Mouse (Mus musculus) small intestine, adult 2 months (tissue): ENCODE results near the gene Crtc2. TPM values are rescaled to one million over a fixed set of nuclear protein-coding genes. Genes with fewer than 3 reads are reported as not detected.

Source experiments
- H3K27ac ChIP-seq: fragments of 200-500 bp; 2 replicates; pipeline ENCODE4 v1.5.1; 2012; ENCODE audit warnings: low read depth, low read length, control low read depth, inconsistent platforms; ENCODE audit not compliant: insufficient read depth
- H3K27me3 ChIP-seq: fragments of 200-500 bp; 2 replicates; pipeline ENCODE4 v1.6.1; 2012; ENCODE audit warnings: mild to moderate bottlenecking, moderate library complexity, low read length, inconsistent platforms; ENCODE audit not compliant: control insufficient read depth, insufficient read depth
- H3K36me3 ChIP-seq: fragments of 200-500 bp; 2 replicates; pipeline ENCODE4 v1.6.1; 2012; ENCODE audit warnings: mild to moderate bottlenecking, low read length, control low read depth, inconsistent platforms; ENCODE audit not compliant: control insufficient read depth, insufficient read depth
- H3K4me1 ChIP-seq: fragments of 200-500 bp; 2 replicates; pipeline ENCODE4 v1.6.1; 2012; ENCODE audit warnings: low read length, inconsistent platforms, mixed read lengths; ENCODE audit not compliant: control insufficient read depth, insufficient read depth, insufficient read length
- H3K4me3 ChIP-seq: fragments of 200-500 bp; 2 replicates; pipeline ENCODE4 v1.5.1; 2012; ENCODE audit warnings: low read depth, mild to moderate bottlenecking, control low read depth, inconsistent platforms, low read length, moderate library complexity
- CTCF ChIP-seq: fragments of 200-500 bp; IDR thresholded peaks from 2 replicates; pipeline ENCODE4 v1.5.1; 2012; ENCODE audit warnings: low read depth, mild to moderate bottlenecking, control low read depth, inconsistent platforms, low read length, moderate library complexity, mixed read lengths; ENCODE audit not compliant: insufficient replicate concordance, insufficient read length; ENCODE audit errors: extremely low read depth
- POLR2A ChIP-seq: fragments of 200-500 bp; IDR thresholded peaks from 2 replicates; pipeline ENCODE4 v1.6.1; 2012; ENCODE audit warnings: low read depth, mild to moderate bottlenecking, control low read depth, inconsistent platforms, low read length, moderate library complexity
- WGBS: fragments of 180-500 bp; shearing (Covaris S2); methylation state at CpG from one replicate; pipeline ENCODE4 v1.1.7; 2018; 5-methylcytosine and 5-hydroxymethylcytosine counted together
- polyA plus RNA-seq: library from polyadenylated mRNA; depleted of rRNA; stranded (reverse); fragments of >200 nt; gene quantifications from 2 replicates; pipeline ENCODE4 v1.2.3, GENCODE M21; 2012; rRNA removed

The Crtc2 gene
- polyA plus RNA-seq, 1 experiment = 57.0 TPM

GRCm38 (mm10) chr3:90293352-90294063 lies 39.5 kb downstream of the Crtc2 start:
- Histone ChIP-seq H3K27me3 (no peaks in the 10 kb centered on the region), H3K27ac (peak overlapping the region; percentile 53), H3K4me3 (peak overlapping the region; percentile 76), H3K4me1 (peaks cover 3% of the 10 kb centered on the region), H3K36me3 (peaks cover 1% of the 10 kb centered on the region; the same call in 1 of the 2 replicates)
- TF ChIP-seq CTCF (no peak), POLR2A (no peak)
- WGBS = under 1% methylated on average over 28 of the region's 68 CpGs

DNA sequence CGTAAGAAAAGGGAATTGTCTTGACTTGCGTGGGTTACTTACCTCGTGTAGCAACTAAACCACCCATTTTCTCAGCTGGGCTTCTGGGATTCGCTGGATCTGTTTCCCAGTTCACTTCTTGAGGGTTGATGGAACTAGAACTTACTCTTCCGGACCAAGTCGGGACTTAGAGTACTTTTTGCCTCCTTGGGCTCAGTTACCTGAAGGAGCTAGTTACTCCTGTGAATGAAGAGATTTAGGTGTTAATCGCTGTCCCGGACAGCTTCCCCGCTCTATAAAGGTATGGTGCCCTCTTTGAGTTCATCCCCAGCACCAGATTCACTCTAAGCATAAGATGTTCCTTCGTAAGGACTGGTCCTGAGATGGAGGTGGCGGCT lies 40.1 kb downstream of the Crtc2 start:
- 4% methylated on average over 11 of the region's 11 CpGs for WGBS
- Histone ChIP-seq H3K36me3 (peaks cover 1% of the 10 kb centered on the region; the same call in 1 of the 2 replicates), H3K27ac (peak overlapping the region; percentile 53), H3K27me3 (no peaks in the 10 kb centered on the region), H3K4me3 (peak overlapping the region; percentile 76), H3K4me1 (peaks cover 3% of the 10 kb centered on the region)
- no peak for TF ChIP-seq POLR2A

DNA sequence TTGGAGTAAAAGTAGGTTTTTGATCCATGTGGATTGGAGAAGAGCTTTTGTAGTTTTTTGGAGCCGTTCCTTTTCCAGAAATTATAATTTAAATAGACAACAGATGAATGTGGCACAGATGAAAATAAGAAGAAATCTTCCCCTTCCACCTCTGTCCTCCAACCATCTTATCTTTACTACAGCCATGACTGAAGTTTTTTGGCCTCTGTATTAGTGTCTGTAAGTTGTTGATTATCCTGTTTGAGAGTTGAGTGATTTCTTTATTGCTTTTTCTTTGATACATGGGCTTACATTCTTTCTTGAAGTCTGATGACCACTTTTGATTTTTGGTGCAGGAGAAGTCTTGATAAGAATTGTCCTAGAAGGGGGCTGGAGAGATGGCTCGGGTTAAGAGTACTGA lies 40.7 kb downstream of the Crtc2 start:
- WGBS = 52% methylated on average over 2 of the region's 2 CpGs
- TF ChIP-seq POLR2A (no peak), CTCF (no peak)
- H3K27me3 ChIP-seq = no peaks in the 10 kb centered on the region
- peaks cover 2% of the 10 kb centered on the region; the same call in 1 of the 2 replicates for H3K36me3 ChIP-seq
- H3K4me3 ChIP-seq = no peak overlapping the region
- no peak overlapping the region for H3K27ac ChIP-seq
- H3K4me1 ChIP-seq = peaks cover 3% of the 10 kb centered on the region

DNA sequence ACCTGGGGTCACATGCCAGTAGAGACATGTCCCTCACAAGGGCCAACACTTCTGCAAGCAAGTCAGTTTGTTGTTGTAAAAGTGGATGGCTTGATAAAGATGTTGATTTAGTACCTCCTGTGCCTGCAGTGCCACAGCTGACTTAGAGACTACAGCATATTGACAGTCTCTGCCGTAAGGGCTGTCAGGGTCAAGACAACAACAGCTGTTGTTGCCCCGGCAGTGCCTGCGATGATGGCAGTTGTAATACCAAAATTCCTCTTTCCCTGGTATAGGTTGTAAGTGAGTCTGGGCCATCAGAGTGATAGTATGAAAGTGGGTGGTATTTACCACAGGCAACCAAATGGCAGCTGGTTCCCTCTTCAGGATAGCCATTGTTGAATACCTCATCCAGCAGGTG lies 51.8 kb downstream of the Crtc2 start:
- TF ChIP-seq CTCF (no peak), POLR2A (no peak)
- H3K36me3 ChIP-seq = no peaks in the 10 kb centered on the region; the same call in 1 of the 2 replicates
- no peak overlapping the region for H3K4me3 ChIP-seq
- H3K4me1 ChIP-seq = 0 out of 2 replicates have a peak, but pooled peaks cover 2% of the 10 kb centered on the region
- WGBS = 55% methylated on average over 3 of the region's 3 CpGs
- H3K27me3 ChIP-seq = no peaks in the 10 kb centered on the region
- no peak overlapping the region for H3K27ac ChIP-seq

DNA sequence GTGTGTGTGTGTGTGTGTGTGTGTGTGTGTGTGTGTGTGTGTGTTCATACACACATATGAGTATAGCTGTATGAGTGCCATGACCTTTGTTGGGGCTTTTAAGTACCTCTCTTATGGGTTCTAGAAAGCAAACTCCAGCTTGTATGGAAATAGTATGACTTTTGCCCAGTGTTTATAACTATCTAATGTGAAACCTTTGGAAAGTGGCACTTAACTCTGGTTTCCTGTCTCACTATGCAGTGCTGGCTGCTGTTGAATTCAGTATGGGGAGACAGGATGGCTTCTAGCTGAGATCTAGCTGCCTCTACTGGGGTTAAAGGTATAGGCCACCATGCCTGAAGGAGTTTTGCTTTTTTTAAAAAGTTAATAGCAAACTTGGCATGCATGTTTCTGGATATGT lies 55.6 kb downstream of the Crtc2 start:
- H3K4me1 ChIP-seq = 0 out of 2 replicates have a peak, but pooled peaks cover 2% of the 10 kb centered on the region
- no peaks in the 10 kb centered on the region for H3K27me3 ChIP-seq
- no peak for TF ChIP-seq CTCF
- no peak for TF ChIP-seq POLR2A
- peaks cover 1% of the 10 kb centered on the region; the same call in 1 of the 2 replicates for H3K36me3 ChIP-seq
- H3K4me3 ChIP-seq = no peak overlapping the region
- no peak overlapping the region for H3K27ac ChIP-seq

GRCm38 (mm10) chr3:90313367-90313766 lies 59.4 kb downstream of the Crtc2 start:
- no peak for TF ChIP-seq CTCF
- no peak for TF ChIP-seq POLR2A

More at GRCm38 (mm10) chr3:90313367-90313766, 59.4 kb downstream of the Crtc2 start:
- H3K36me3 ChIP-seq = 0 out of 2 replicates have a peak, but pooled peaks cover 1% of the 10 kb centered on the region
- H3K4me3 ChIP-seq = no peak overlapping the region
- H3K27me3 ChIP-seq = no peaks in the 10 kb centered on the region
- no peaks in the 10 kb centered on the region for H3K4me1 ChIP-seq
- H3K27ac ChIP-seq = no peak overlapping the region

Other genes with a start within 250 kb of the Crtc2 start
- 12.9 and 18.1 TPM in 2 replicates for gene 4933434E20Rik, start 202.5 kb upstream of the Crtc2 start, polyA plus RNA-seq
- 26.4 and 52.2 TPM in 2 replicates for gene Ubap2l, start 201.5 kb upstream of the Crtc2 start, polyA plus RNA-seq
- 45.4 and 101 TPM in 2 replicates for gene Tpm3, start 181.5 kb upstream of the Crtc2 start, polyA plus RNA-seq
- gene Nup210l, start 150.0 kb upstream of the Crtc2 start, polyA plus RNA-seq = 0.10 and 0.15 TPM in 2 replicates
- gene Rps27, start 40.5 kb upstream of the Crtc2 start, polyA plus RNA-seq = 581 and 835 TPM in 2 replicates
- 1.1 and 2.0 TPM in 2 replicates for gene Rab13, start 40.5 kb upstream of the Crtc2 start, polyA plus RNA-seq
- 70.7 and 84.2 TPM in 2 replicates for gene Jtb, start 22.6 kb upstream of the Crtc2 start, polyA plus RNA-seq
- gene Creb3l4, start 10.7 kb upstream of the Crtc2 start, polyA plus RNA-seq = 6.6 and 7.0 TPM in 2 replicates
- 46.2 and 72.7 TPM in 2 replicates for gene Slc39a1, start 6.0 kb upstream of the Crtc2 start, polyA plus RNA-seq
- 10.7 and 14.1 TPM in 2 replicates for gene Dennd4b, start 11.0 kb downstream of the Crtc2 start, polyA plus RNA-seq
- gene Gatad2b, start 39.0 kb downstream of the Crtc2 start, polyA plus RNA-seq = 9.0 and 15.1 TPM in 2 replicates
- 3.7 and 5.9 TPM in 2 replicates for gene Slc27a3, start 135.8 kb downstream of the Crtc2 start, polyA plus RNA-seq
- 13.6 and 22.4 TPM in 2 replicates for gene Ints3, start 179.5 kb downstream of the Crtc2 start, polyA plus RNA-seq
- gene Npr1, start 211.7 kb downstream of the Crtc2 start, polyA plus RNA-seq = 5.1 and 5.9 TPM in 2 replicates
- gene Ilf2, start 222.0 kb downstream of the Crtc2 start, polyA plus RNA-seq = 4.3 and 5.9 TPM in 2 replicates
- 3.4 and 7.1 TPM in 2 replicates for gene Snapin, start 236.9 kb downstream of the Crtc2 start, polyA plus RNA-seq